In genomic region chr7:27355745-27356240, GRCm38 (mm10) we compare ENCODE assay signal across 8 mouse cellular contexts. TPM values are rescaled to one million over a fixed set of nuclear protein-coding genes. Genes with fewer than 3 reads are reported as not detected.
DNase-seq lines count a peak whose midpoint lies in the region; ATAC-seq lines count a peak whose summit lies in the region.

Gene Shkbp1, minus strand, starts transcription at chr7:27356019.

- peaks cover 39% of the 10 kb centered on the region for H3K27me3 ChIP-seq in hindbrain, embryonic 13.5 days

- under 1% methylated on average over 34 of the region's 34 CpGs for WGBS in hindbrain, embryonic 13.5 days

- ATAC-seq in activated CD4-positive, CD25-positive, alpha-beta regulatory T cell, adult 4 months, result peak; percentile 93
- peak; percentile 93 for ATAC-seq in hindbrain, embryonic 13.5 days (ENCODE audit: low FRiP score)

- H3K4me2 ChIP-seq in hindbrain, embryonic 13.5 days, result peak within 1 kb of the TSS; percentile 71

- peak within 1 kb of the TSS; percentile 69 for H3K4me3 ChIP-seq in hindbrain, embryonic 13.5 days

- H3K9ac ChIP-seq in hindbrain, embryonic 13.5 days, result peak within 1 kb of the TSS; percentile 79

- H3K4me1 ChIP-seq in hindbrain, embryonic 13.5 days (replicated peaks), result peaks cover 29% of the 10 kb centered on the region

- peak; percentile 85 to 90 for DNase-seq in cerebellum, postnatal 25 days
- peak; percentile 62 to 73 for DNase-seq in frontal cortex, postnatal 25 days (ENCODE audit: low spot score in 2 of 2)
- DNase-seq in layer of hippocampus, postnatal 36 days, result peak; percentile 79 to 83
- DNase-seq in lung, postnatal 36 days, result peak; percentile 95
- peak; percentile 78 for DNase-seq in retina, postnatal 7 days (ENCODE audit: low read depth, low spot score)
- peak; percentile 73 for DNase-seq in urinary bladder, adult 2 months (ENCODE audit: low spot score)

- H3K36me3 ChIP-seq in hindbrain, embryonic 13.5 days, result peaks cover 30% of the 10 kb centered on the region

- peak within 1 kb of the TSS; percentile 80 for H3K27ac ChIP-seq in hindbrain, embryonic 13.5 days

- no peaks in the 10 kb centered on the region for H3K9me3 ChIP-seq in hindbrain, embryonic 13.5 days

RNA-seq across cellular contexts. Expression of gene Shkbp1, which starts in this region (rescaled TPM):
- polyA plus RNA-seq in activated CD4-positive, CD25-positive, alpha-beta regulatory T cell, adult 4 months (2017; shearing (Covaris generic)), result 10 to 100 TPM; 48.9 to 66.0 TPM
- 61.8 and 62.5 TPM in 2 replicates for polyA plus RNA-seq in hindbrain, embryonic 13.5 days (2015; fragmentation: Nextera tagmentation; extraction: Ambion mirVana)
- total RNA-seq in layer of hippocampus, postnatal 36 days (2021), result 10 to 100 TPM; 36.2 to 37.3 TPM
- polyA plus RNA-seq in urinary bladder, adult 2 months (2012; rRNA removed), result 39.4 and 46.5 TPM in 2 replicates

Comparison
In these comparisons a context has a peak if more than half of its experiments do, and no peak if none do; other contexts are left out.
1. Peak in every context shown above with its lines: DNase-seq, ATAC-seq, H3K4me3 ChIP-seq and H3K27ac ChIP-seq.